Mouse (Mus musculus): ENCODE measurements around the gene Mgat5. TPM values are rescaled to one million over a fixed set of nuclear protein-coding genes. Genes with fewer than 3 reads are reported as not detected.

Gene Mgat5
- total and polyA plus RNA-seq, 2 experiments from 2014 or later: 2.1 to 11.2 TPM

DNA sequence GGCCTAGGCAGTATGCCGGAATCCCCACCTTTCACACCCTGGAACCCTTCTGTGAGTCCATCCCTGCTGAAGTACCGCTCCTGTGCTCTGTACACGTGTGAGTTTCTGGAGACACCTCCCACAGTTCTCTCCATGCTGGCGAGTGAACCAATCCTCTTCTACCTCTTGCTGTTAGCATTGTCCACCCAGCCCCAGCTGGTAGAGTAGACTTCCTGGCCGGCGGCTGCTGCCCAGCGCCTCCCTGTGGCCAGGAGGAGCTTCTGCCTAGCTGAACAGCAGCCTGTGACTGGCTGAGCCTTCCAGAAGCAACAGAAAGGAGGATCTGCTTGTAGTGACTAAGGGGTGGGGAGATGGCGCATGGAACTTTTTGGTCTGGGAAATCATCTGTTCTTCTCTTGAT lies 279.4 kb downstream of the Mgat5 start:
- no peak overlapping the region for H3K27ac ChIP-seq (ENCODE audit: low read depth)
- no peak overlapping the region for H3K9ac ChIP-seq (replicated peaks; ENCODE audit: low read depth, low read length)
- 90% methylated on average over 8 of the region's 8 CpGs for WGBS
- no peak for DNase-seq (ENCODE audit: low spot score)
- no peak overlapping the region for H3K4me2 ChIP-seq (ENCODE audit: low read depth, low read length)
- peaks cover 31% of the 10 kb centered on the region; the same call in 1 of the 2 replicates for H3K36me3 ChIP-seq (replicated peaks; ENCODE audit: control insufficient read depth, insufficient read depth, low read length)
- H3K4me3 ChIP-seq (ENCODE audit: low read depth, low read length): no peak overlapping the region
- H3K27me3 ChIP-seq (ENCODE audit: control insufficient read depth, insufficient read depth, low read length): no peaks in the 10 kb centered on the region
- H3K9me3 ChIP-seq (replicated peaks; ENCODE audit: control insufficient read depth, low read length): no peaks in the 10 kb centered on the region
- ATAC-seq (ENCODE audit: insufficient read depth, low read depth): no peak
- peak; percentile 12; the same call in 1 of the 2 replicates for TF ChIP-seq CTCF (IDR thresholded peaks at IDR 0.05; ENCODE audit: low read depth)
- no peak for TF ChIP-seq EP300 (IDR thresholded peaks at IDR 0.05; ENCODE audit: low read depth)
- no peaks in the 10 kb centered on the region for H3K4me1 ChIP-seq (ENCODE audit: control insufficient read depth, insufficient read depth)

DNA sequence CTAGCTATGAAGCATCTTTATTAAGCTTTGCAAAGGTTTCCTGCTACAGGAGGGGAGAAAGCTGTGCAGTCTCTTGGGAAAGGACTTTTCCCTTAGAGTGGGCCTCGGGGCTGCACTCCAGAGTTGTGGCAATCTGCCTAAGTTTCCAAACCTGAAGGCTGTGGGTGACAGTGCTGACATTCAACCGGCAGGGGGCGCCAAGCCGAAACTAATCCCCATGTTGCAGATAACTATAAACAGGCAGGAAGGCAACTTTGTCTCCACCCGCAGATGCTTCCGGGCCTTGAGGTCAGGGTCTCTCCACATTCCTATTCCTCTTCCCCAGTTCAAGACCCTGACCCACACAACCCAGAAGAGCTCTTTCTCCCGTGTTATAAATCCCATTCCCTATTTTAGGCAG lies 280.0 kb downstream of the Mgat5 start:
- Histone ChIP-seq H3K27ac (ENCODE audit: low read depth) (no peak overlapping the region), H3K9ac (replicated peaks; ENCODE audit: low read depth, low read length) (no peak overlapping the region), H3K4me3 (ENCODE audit: low read depth, low read length) (no peak overlapping the region), H3K9me3 (replicated peaks; ENCODE audit: control insufficient read depth, low read length) (no peaks in the 10 kb centered on the region), H3K27me3 (ENCODE audit: control insufficient read depth, insufficient read depth, low read length) (no peaks in the 10 kb centered on the region), H3K36me3 (replicated peaks; ENCODE audit: control insufficient read depth, insufficient read depth, low read length) (peaks cover 28% of the 10 kb centered on the region; the same call in 1 of the 2 replicates), H3K4me1 (ENCODE audit: control insufficient read depth, insufficient read depth) (no peaks in the 10 kb centered on the region), H3K4me2 (ENCODE audit: low read depth, low read length) (no peak overlapping the region)
- no peak for DNase-seq (ENCODE audit: low spot score)
- 0 out of 2 replicates have a peak, but pooled peaks have one; percentile 31 for ATAC-seq (ENCODE audit: insufficient read depth, low read depth)
- peak; percentile 57 for TF ChIP-seq CTCF (IDR thresholded peaks at IDR 0.05; ENCODE audit: low read depth)
- no peak for TF ChIP-seq EP300 (IDR thresholded peaks at IDR 0.05; ENCODE audit: low read depth)
- 35% methylated on average over 7 of the region's 7 CpGs for WGBS

DNA sequence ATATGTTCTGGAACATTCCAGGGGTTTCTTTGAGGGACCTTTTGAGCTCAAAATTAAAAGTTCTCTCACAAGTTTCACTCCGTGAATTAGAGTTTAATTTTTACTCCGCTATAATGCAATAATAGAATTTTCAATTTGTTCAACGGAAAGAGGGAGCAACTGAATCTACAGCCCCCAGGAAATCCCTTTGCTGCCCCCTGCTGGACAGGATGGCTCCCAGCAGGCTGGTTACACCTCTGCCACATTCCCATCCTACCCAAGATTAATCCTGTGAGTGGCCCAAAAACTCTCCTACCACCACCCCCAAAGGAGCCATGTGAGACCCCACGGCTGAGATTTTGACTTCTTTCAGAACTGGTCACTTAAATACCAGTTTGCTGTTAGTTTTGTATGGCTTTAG lies 282.3 kb downstream of the Mgat5 start:
- WGBS: 78% methylated on average over 4 of the region's 4 CpGs
- Histone ChIP-seq H3K9me3 (replicated peaks; ENCODE audit: control insufficient read depth, low read length) (no peaks in the 10 kb centered on the region), H3K36me3 (replicated peaks; ENCODE audit: control insufficient read depth, insufficient read depth, low read length) (peaks cover 22% of the 10 kb centered on the region; the same call in 1 of the 2 replicates), H3K9ac (replicated peaks; ENCODE audit: low read depth, low read length) (no peak overlapping the region), H3K4me1 (ENCODE audit: control insufficient read depth, insufficient read depth) (no peaks in the 10 kb centered on the region), H3K4me3 (ENCODE audit: low read depth, low read length) (no peak overlapping the region), H3K27ac (ENCODE audit: low read depth) (no peak overlapping the region), H3K27me3 (ENCODE audit: control insufficient read depth, insufficient read depth, low read length) (no peaks in the 10 kb centered on the region), H3K4me2 (ENCODE audit: low read depth, low read length) (no peak overlapping the region)
- ATAC-seq (ENCODE audit: insufficient read depth, low read depth) (no peak), DNase-seq (ENCODE audit: low spot score) (no peak)
- peak; percentile 54 for TF ChIP-seq CTCF (IDR thresholded peaks at IDR 0.05; ENCODE audit: low read depth)
- TF ChIP-seq EP300 (IDR thresholded peaks at IDR 0.05; ENCODE audit: low read depth): no peak

DNA sequence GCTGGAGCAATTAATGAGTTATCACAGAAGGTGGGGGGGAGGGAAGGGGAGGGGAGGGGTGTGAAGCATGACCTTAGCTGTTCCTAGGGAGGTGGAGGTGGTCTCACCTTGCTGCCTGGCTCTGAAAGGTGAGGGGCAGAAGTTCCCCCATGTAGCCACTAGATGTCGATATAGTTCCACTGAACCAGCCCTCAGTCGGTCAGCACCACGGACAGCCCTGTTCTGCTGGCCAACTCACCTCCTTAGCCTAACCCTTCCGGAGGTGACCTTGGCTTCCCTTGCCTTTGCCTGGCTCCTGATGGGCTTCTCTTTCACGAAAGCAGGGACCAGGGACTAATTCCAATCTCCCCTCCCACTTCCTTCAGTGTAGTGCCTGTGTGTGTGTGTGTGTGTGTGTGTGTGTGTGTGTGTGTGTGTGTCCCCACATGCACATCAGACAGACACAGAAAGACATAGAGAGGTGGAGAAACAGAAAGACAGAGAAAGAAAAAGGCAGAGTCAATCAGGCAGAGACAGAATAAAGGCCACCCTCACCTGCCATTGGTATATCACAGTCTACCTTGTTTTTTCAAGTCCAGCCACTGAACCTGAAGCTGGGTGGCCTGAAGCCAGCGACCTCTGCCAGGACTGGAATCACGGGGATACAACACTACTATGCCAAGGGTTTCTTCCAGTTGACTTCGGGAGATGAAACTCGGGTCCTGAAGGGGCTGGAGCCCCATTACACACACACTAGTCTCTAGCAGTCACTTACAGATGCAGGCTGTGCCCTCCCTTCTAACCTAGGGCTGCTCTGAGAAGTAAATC lies 292.1 kb downstream of the Mgat5 start:
- Histone ChIP-seq H3K27me3 (ENCODE audit: control insufficient read depth, insufficient read depth, low read length) (no peaks in the 10 kb centered on the region), H3K9me3 (replicated peaks; ENCODE audit: control insufficient read depth, low read length) (no peaks in the 10 kb centered on the region), H3K9ac (replicated peaks; ENCODE audit: low read depth, low read length) (no peak overlapping the region), H3K4me3 (ENCODE audit: low read depth, low read length) (no peak overlapping the region), H3K27ac (ENCODE audit: low read depth) (no peak overlapping the region), H3K4me1 (ENCODE audit: control insufficient read depth, insufficient read depth) (no peaks in the 10 kb centered on the region), H3K4me2 (ENCODE audit: low read depth, low read length) (no peak overlapping the region), H3K36me3 (replicated peaks; ENCODE audit: control insufficient read depth, insufficient read depth, low read length) (no peaks in the 10 kb centered on the region)
- peak; percentile 83 for ATAC-seq (ENCODE audit: insufficient read depth, low read depth)
- peak; percentile 67 for DNase-seq (ENCODE audit: low spot score)
- TF ChIP-seq CTCF (IDR thresholded peaks at IDR 0.05; ENCODE audit: low read depth) (peak; percentile 97), EP300 (IDR thresholded peaks at IDR 0.05; ENCODE audit: low read depth) (no peak)
- whole genome bisulfite sequencing: 31% methylated on average over 9 of the region's 9 CpGs

DNA sequence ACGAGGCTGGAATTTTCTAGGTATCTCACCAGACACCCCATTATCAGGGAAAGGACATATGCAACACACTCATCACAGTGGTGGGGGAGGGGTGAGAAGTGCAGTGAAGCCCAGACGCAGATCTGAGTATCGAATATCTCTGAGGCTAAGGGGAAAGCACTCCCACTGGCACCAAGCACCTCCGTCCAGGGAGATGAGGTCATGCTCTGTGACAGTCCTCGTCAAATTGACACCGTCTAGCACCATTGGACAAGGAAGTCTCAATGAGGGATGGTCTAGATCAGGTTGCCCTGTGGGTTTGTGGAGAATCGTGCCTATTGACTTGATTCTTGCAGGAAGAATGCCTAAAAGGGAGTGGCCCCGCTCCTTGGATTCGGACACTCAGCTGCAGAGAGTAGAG lies 293.9 kb downstream of the Mgat5 start:
- H3K4me3 ChIP-seq (ENCODE audit: low read depth, low read length): no peak overlapping the region
- no peak for DNase-seq (ENCODE audit: low spot score)
- no peaks in the 10 kb centered on the region for H3K27me3 ChIP-seq (ENCODE audit: control insufficient read depth, insufficient read depth, low read length)
- no peak overlapping the region for H3K9ac ChIP-seq (replicated peaks; ENCODE audit: low read depth, low read length)
- no peak overlapping the region for H3K27ac ChIP-seq (ENCODE audit: low read depth)
- no peak for ATAC-seq (ENCODE audit: insufficient read depth, low read depth)
- no peaks in the 10 kb centered on the region for H3K4me1 ChIP-seq (ENCODE audit: control insufficient read depth, insufficient read depth)
- no peaks in the 10 kb centered on the region for H3K36me3 ChIP-seq (replicated peaks; ENCODE audit: control insufficient read depth, insufficient read depth, low read length)
- no peak for TF ChIP-seq CTCF (IDR thresholded peaks at IDR 0.05; ENCODE audit: low read depth)
- WGBS: 23% methylated on average over 9 of the region's 9 CpGs
- H3K9me3 ChIP-seq (replicated peaks; ENCODE audit: control insufficient read depth, low read length): no peaks in the 10 kb centered on the region
- no peak overlapping the region for H3K4me2 ChIP-seq (ENCODE audit: low read depth, low read length)

DNA sequence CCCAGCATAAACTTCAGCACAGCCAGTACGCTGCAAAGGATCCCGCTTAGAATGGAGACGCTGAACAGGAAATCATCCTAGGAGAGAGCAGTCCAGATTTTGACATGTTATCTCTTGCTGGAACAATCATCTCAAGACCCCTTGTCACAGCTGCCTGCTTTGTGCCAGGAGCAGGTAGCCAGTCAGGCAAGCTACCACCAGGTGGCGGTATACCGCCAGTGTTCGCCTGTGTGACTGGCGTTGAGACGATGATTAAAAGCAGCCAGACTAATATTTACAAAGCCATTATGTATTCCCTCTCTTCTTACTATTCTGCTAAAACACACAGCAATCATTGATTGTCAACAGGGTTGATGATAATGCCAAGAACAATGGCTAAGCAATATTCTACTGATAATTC lies 295.4 kb downstream of the Mgat5 start:
- H3K27ac ChIP-seq (ENCODE audit: low read depth): no peak overlapping the region
- DNase-seq (ENCODE audit: low spot score): peak; percentile 58
- TF ChIP-seq CTCF (IDR thresholded peaks at IDR 0.05; ENCODE audit: low read depth) (peak; percentile 90), EP300 (IDR thresholded peaks at IDR 0.05; ENCODE audit: low read depth) (no peak)
- H3K27me3 ChIP-seq (ENCODE audit: control insufficient read depth, insufficient read depth, low read length): no peaks in the 10 kb centered on the region
- no peak overlapping the region for H3K4me2 ChIP-seq (ENCODE audit: low read depth, low read length)
- WGBS: 5% methylated on average over 8 of the region's 8 CpGs
- no peaks in the 10 kb centered on the region for H3K9me3 ChIP-seq (replicated peaks; ENCODE audit: control insufficient read depth, low read length)
- H3K4me3 ChIP-seq (ENCODE audit: low read depth, low read length): no peak overlapping the region
- no peaks in the 10 kb centered on the region for H3K36me3 ChIP-seq (replicated peaks; ENCODE audit: control insufficient read depth, insufficient read depth, low read length)
- H3K9ac ChIP-seq (replicated peaks; ENCODE audit: low read depth, low read length): no peak overlapping the region
- ATAC-seq (ENCODE audit: insufficient read depth, low read depth): no peak
- no peaks in the 10 kb centered on the region for H3K4me1 ChIP-seq (ENCODE audit: control insufficient read depth, insufficient read depth)

Measured in heart, postnatal 0 days (tissue).